ENCODE assay signal across 8 mouse cellular contexts in the genomic region with DNA sequence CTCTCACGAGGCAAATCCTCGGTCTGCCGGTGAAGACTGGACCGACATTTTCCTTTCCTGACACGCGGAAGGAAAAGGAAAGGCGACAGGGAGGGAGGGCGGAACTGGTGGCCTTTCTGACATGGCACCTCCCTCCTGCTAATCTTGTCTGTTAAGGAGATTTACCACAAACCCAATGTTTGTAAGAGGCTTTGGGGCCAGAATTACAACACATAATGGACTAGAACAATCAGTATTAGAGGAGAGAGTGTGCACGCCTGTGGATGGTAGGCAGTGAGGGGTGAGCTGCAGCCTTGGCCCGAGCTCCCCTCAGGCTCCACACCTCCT. TPM values are rescaled to one million over a fixed set of nuclear protein-coding genes. Genes with fewer than 3 reads are reported as not detected.
DNase-seq lines count a peak whose midpoint lies in the region; ATAC-seq and TF ChIP-seq lines count a peak whose summit lies in the region.

No protein-coding gene starts in this region.

- no peaks in the 10 kb centered on the region for H3K9me3 ChIP-seq in stomach, postnatal 0 days (ENCODE audit: control insufficient read depth, low read length)

- H3K27me3 ChIP-seq in cerebellum, adult 2 months (ENCODE audit: control insufficient read depth, insufficient read depth, low read length) = no peaks in the 10 kb centered on the region
- H3K27me3 ChIP-seq in testis, adult 2 months (ENCODE audit: control insufficient read depth, insufficient read depth, low read length) = no peaks in the 10 kb centered on the region
- no peaks in the 10 kb centered on the region for H3K27me3 ChIP-seq in stomach, postnatal 0 days (ENCODE audit: control insufficient read depth, insufficient read depth, low read length)

- TF ChIP-seq CTCF in cerebellum, adult 2 months (IDR thresholded peaks at IDR 0.05; ENCODE audit: borderline replicate concordance, insufficient read depth, low read depth, low read length) = no peak
- no peak for TF ChIP-seq CTCF in testis, adult 2 months (IDR thresholded peaks at IDR 0.05; ENCODE audit: control insufficient read depth, insufficient read depth, insufficient replicate concordance, low read depth, low read length)
- no peak for TF ChIP-seq CTCF in stomach, postnatal 0 days (IDR thresholded peaks at IDR 0.05; ENCODE audit: low read depth)

- peak overlapping the region; percentile 43; the same call in 1 of the 2 replicates for H3K9ac ChIP-seq in stomach, postnatal 0 days (ENCODE audit: low read length)

- no peak for TF ChIP-seq POLR2A in cerebellum, adult 2 months (IDR thresholded peaks at IDR 0.05; ENCODE audit: borderline replicate concordance, insufficient read depth, low read length)
- TF ChIP-seq POLR2A in testis, adult 2 months (IDR thresholded peaks at IDR 0.05; ENCODE audit: control insufficient read depth, low read depth, low read length) = no peak

- H3K79me2 ChIP-seq in macrophage (ENCODE audit: inconsistent target) = no peaks in the 10 kb centered on the region

- no peak for DNase-seq in cerebellum, adult 2 months
- no peak for DNase-seq in cerebellum, adult 8-10 months
- DNase-seq in testis, postnatal 14 days (ENCODE audit: low spot score) = no peak
- no peak for DNase-seq in stomach, postnatal 0 days (ENCODE audit: low spot score)
- no peak for DNase-seq in adrenal gland, postnatal 25 days
- DNase-seq in left cerebral cortex, adult 11 months (ENCODE audit: low spot score) = no peak

- H3K27ac ChIP-seq in cerebellum, adult 2 months (ENCODE audit: insufficient read depth, low read length) = peak overlapping the region; percentile 44
- H3K27ac ChIP-seq in testis, adult 2 months (ENCODE audit: control insufficient read depth, insufficient read depth, low read depth, low read length) = no peak overlapping the region
- no peak overlapping the region for H3K27ac ChIP-seq in macrophage
- H3K27ac ChIP-seq in stomach, postnatal 0 days (replicated peaks) = peak overlapping the region; percentile 58

- WGBS in cerebellum, adult 2 months = 2% methylated on average over 10 of the region's 10 CpGs
- 10% methylated on average over 10 of the region's 10 CpGs for WGBS in macrophage (ENCODE audit: missing documents)
- 9% methylated on average over 7 of the region's 10 CpGs for WGBS in stomach, postnatal 0 days

- H3K4me3 ChIP-seq in cerebellum, adult 2 months (replicated peaks; ENCODE audit: insufficient read depth, low read depth, low read length) = peak overlapping the region; percentile 74
- H3K4me3 ChIP-seq in testis, adult 2 months (ENCODE audit: control insufficient read depth, low read depth, low read length) = peak overlapping the region; percentile 57
- peak overlapping the region; percentile 5; the same call in 1 of the 2 replicates for H3K4me3 ChIP-seq in macrophage (ENCODE audit: inconsistent target)
- peak overlapping the region; percentile 54 for H3K4me3 ChIP-seq in stomach, postnatal 0 days (ENCODE audit: low read depth, low read length)

- TF ChIP-seq EP300 in stomach, postnatal 0 days (optimal IDR thresholded peaks at IDR 0.05) = no peak

- H3K4me1 ChIP-seq in cerebellum, adult 2 months (ENCODE audit: control insufficient read depth, insufficient read depth, low read length) = peaks cover 4% of the 10 kb centered on the region
- H3K4me1 ChIP-seq in testis, adult 2 months (ENCODE audit: control insufficient read depth, insufficient read depth, low read length) = peaks cover 13% of the 10 kb centered on the region
- H3K4me1 ChIP-seq in stomach, postnatal 0 days (replicated peaks; ENCODE audit: control insufficient read depth, insufficient read depth) = peaks cover 2% of the 10 kb centered on the region; the same call in 1 of the 2 replicates

- H3K4me2 ChIP-seq in stomach, postnatal 0 days (replicated peaks; ENCODE audit: low read depth) = peak overlapping the region; percentile 91

- peak; percentile 14 for ATAC-seq in stomach, postnatal 0 days (ENCODE audit: low FRiP score, low TSS enrichment)

- H3K36me3 ChIP-seq in testis, adult 2 months (ENCODE audit: control insufficient read depth, insufficient read depth, low read length) = no peaks in the 10 kb centered on the region
- no peaks in the 10 kb centered on the region for H3K36me3 ChIP-seq in macrophage (ENCODE audit: inconsistent target)
- no peaks in the 10 kb centered on the region for H3K36me3 ChIP-seq in stomach, postnatal 0 days (ENCODE audit: control insufficient read depth, insufficient read depth, low read length)

RNA-seq across cellular contexts. Expression of a gene that starts 0.8 kb away (rescaled TPM):
- 97.8 and 103 TPM in 2 replicates for polyA plus RNA-seq in cerebellum, adult 2 months (2012; rRNA removed)
- polyA plus RNA-seq in testis, adult 2 months (2012; rRNA removed) = 0.40 and 1.0 TPM in 2 replicates
- under 1 TPM in 5 of 26 experiments, not detected in 21; 0.16 to 0.57 (median 0.41) TPM for total RNA-seq in macrophage (2018; cell fraction: chromatin; rRNA removed)
- under 1 TPM in 10 of 26 experiments, not detected in 16; 0.03 to 0.18 (median 0.08) TPM for total RNA-seq in macrophage (2018; cell fraction: cytosol; rRNA removed)
- under 1 TPM in 4 of 26 experiments, not detected in 22; 0.16 to 0.44 (median 0.26) TPM for total RNA-seq in macrophage (2018; cell fraction: nucleus; rRNA removed)
- 0.06 TPM in 1 of 3 replicates, not detected in the others for polyA plus RNA-seq in macrophage (2018)
- polyA plus RNA-seq in stomach, postnatal 0 days (2015; fragmentation: Nextera tagmentation; extraction: Ambion mirVana) = 5.8 and 6.0 TPM in 2 replicates
- 15.1 and 21.7 TPM in 2 replicates for total RNA-seq in adrenal gland, postnatal 25 days (2021)

Comparison
In these comparisons a context has a peak if more than half of its experiments do, and no peak if none do; other contexts are left out.
1. H3K27ac ChIP-seq: peak in cerebellum, adult 2 months (single experiment) and stomach, postnatal 0 days (single experiment); none in testis, adult 2 months (single experiment) and macrophage (single experiment).
2. H3K4me3 ChIP-seq: peak in every context shown above with its lines; median percentile 74 in cerebellum, adult 2 months; 57 in testis, adult 2 months; 54 in stomach, postnatal 0 days; 5 in macrophage.
3. RNA of a gene that starts 0.8 kb away (polyA plus RNA-seq): 97.8 to 103 TPM in cerebellum, adult 2 months; 5.8 to 6.0 TPM in stomach, postnatal 0 days, 0.40 to 1.0 TPM in testis, adult 2 months and 0.06 TPM in macrophage; every median in the first group is over 10 times any median in the second.